Mouse (Mus musculus) CH12.LX (cell line): ENCODE data around the gene Tspan10. TPM values are rescaled to one million over a fixed set of nuclear protein-coding genes. Genes with fewer than 3 reads are reported as not detected.

Experiments used
- DNase-seq: peaks from one replicate; pipeline ENCODE4 v3.0.0-alpha.2; 2013; ENCODE audit errors: extremely low read depth
- H3K27ac ChIP-seq: 2 replicates; pipeline ENCODE4 v1.5.1; 2012; ENCODE audit warnings: low read depth, mild to moderate bottlenecking, control low read depth, moderate library complexity; ENCODE audit not compliant: insufficient read depth
- H3K27me3 ChIP-seq: replicated peaks from 2 replicates; pipeline ENCODE3; 2012; ENCODE audit warnings: inconsistent platforms
- H3K36me3 ChIP-seq, 2 experiments: replicated peaks in 1 of 2; 2 replicates each; pipeline versions ENCODE3 to v1.6.1; 2012; ENCODE audit warnings: inconsistent platforms in 1 of 2, low read length in 1 of 2, mild to moderate bottlenecking in 1 of 2, mixed read lengths in 1 of 2, moderate library complexity in 1 of 2; ENCODE audit not compliant: control insufficient read depth in 1 of 2, insufficient read depth in 1 of 2
- H3K4me1 ChIP-seq, 2 experiments: 2 replicates each; pipeline ENCODE4 v1.6.1; 2012; ENCODE audit warnings: inconsistent platforms in 1 of 2, moderate library complexity in 1 of 2; ENCODE audit not compliant: insufficient read depth in 2 of 2, control insufficient read depth in 1 of 2
- H3K4me2 ChIP-seq: 2 replicates; pipeline ENCODE4 v1.6.1; 2012; ENCODE audit warnings: low read depth, mild to moderate bottlenecking, control low read depth; ENCODE audit not compliant: poor library complexity, insufficient read depth, severe bottlenecking
- H3K4me3 ChIP-seq, 3 experiments: fragments of 150-350 bp in 1 of 3; sonication (generic) in 1 of 3; replicated peaks in 1 of 3; 2 replicates each; pipeline versions ENCODE3 to v1.5.1; 2011 to 2012; ENCODE audit warnings: low read depth in 2 of 3, low read length in 2 of 3, mild to moderate bottlenecking in 2 of 3, moderate library complexity in 2 of 3, control low read depth in 1 of 3, improper control_type of control experiment in 1 of 3, inconsistent platforms in 1 of 3, mixed read lengths in 1 of 3; ENCODE audit not compliant: poor library complexity in 1 of 3
- H3K79me2 ChIP-seq: replicated peaks from 2 replicates; pipeline ENCODE4 v1.6.1; 2012; ENCODE audit warnings: mild to moderate bottlenecking, moderate library complexity; ENCODE audit not compliant: control insufficient read depth, poor library complexity, insufficient read depth, severe bottlenecking; ENCODE audit errors: extremely low read depth
- H3K9ac ChIP-seq: 2 replicates; pipeline ENCODE4 v1.6.1; 2012; ENCODE audit warnings: low read depth, mild to moderate bottlenecking, control low read depth, moderate library complexity; ENCODE audit not compliant: insufficient read depth
- H3K9me3 ChIP-seq: replicated peaks from 2 replicates; pipeline ENCODE3; 2012; ENCODE audit warnings: low read length, inconsistent platforms, mixed read lengths
- BHLHE40 ChIP-seq: IDR thresholded peaks from 2 replicates; pipeline ENCODE4 v1.6.1; 2011; ENCODE audit warnings: mild to moderate bottlenecking, low read depth, low read length, improper control_type of control experiment
- CTCF ChIP-seq, 2 experiments: IDR thresholded peaks in 1 of 2; conservative IDR thresholded peaks in 1 of 2; 2 replicates each; pipeline ENCODE4 v1.5.1; 2011 to 2012; ENCODE audit warnings: low read depth in 2 of 2, low read length in 2 of 2, improper control_type of control experiment in 1 of 2, inconsistent platforms in 1 of 2, mild to moderate bottlenecking in 1 of 2, moderate library complexity in 1 of 2
- EP300 ChIP-seq: IDR thresholded peaks from 2 replicates; pipeline ENCODE4 v1.6.1; 2011; ENCODE audit warnings: low read length, improper control_type of control experiment
- ETS1 ChIP-seq: conservative IDR thresholded peaks from 2 replicates; pipeline ENCODE4 v1.6.1; 2012; ENCODE audit warnings: low read depth, mild to moderate bottlenecking, inconsistent platforms, low read length, improper control_type of control experiment, moderate library complexity
- IRF4 ChIP-seq: IDR thresholded peaks from 2 replicates; pipeline ENCODE4 v1.6.1; 2014; ENCODE audit warnings: low read depth, mild to moderate bottlenecking, inconsistent platforms, low read length, improper control_type of control experiment
- JUN ChIP-seq: IDR thresholded peaks from 2 replicates; pipeline ENCODE4 v1.6.1; 2011; ENCODE audit warnings: low read depth, mild to moderate bottlenecking, low read length, improper control_type of control experiment, moderate library complexity; ENCODE audit not compliant: insufficient read depth
- MAZ ChIP-seq: IDR thresholded peaks from 2 replicates; pipeline ENCODE4 v1.6.1; 2012; ENCODE audit warnings: low read depth, mild to moderate bottlenecking, inconsistent platforms, low read length, improper control_type of control experiment, moderate library complexity
- MXI1 ChIP-seq: IDR thresholded peaks from 2 replicates; pipeline ENCODE4 v1.6.1; 2011; ENCODE audit warnings: mild to moderate bottlenecking, low read depth, low read length, improper control_type of control experiment
- MYC ChIP-seq: IDR thresholded peaks from 2 replicates; pipeline ENCODE4 v1.6.1; 2011; ENCODE audit warnings: low read depth, mild to moderate bottlenecking, improper control_type of control experiment, low read length
- PAX5 ChIP-seq: IDR thresholded peaks from 2 replicates; pipeline ENCODE4 v1.6.1; 2012; ENCODE audit warnings: low read length, inconsistent platforms, mixed read lengths
- POLR2A ChIP-seq: IDR thresholded peaks from 2 replicates; pipeline ENCODE4 v1.6.1; 2011; ENCODE audit warnings: low read depth, mild to moderate bottlenecking, improper control_type of control experiment, low read length
- RAD21 ChIP-seq: IDR thresholded peaks from 2 replicates; pipeline ENCODE4 v1.6.1; 2011; ENCODE audit warnings: low read depth, mild to moderate bottlenecking, low read length, improper control_type of control experiment, moderate library complexity
- SIN3A ChIP-seq: IDR thresholded peaks from 2 replicates; pipeline ENCODE4 v1.6.1; 2012; ENCODE audit warnings: low read length, improper control_type of control experiment, inconsistent platforms
- SMC3 ChIP-seq: IDR thresholded peaks from 2 replicates; pipeline ENCODE4 v1.6.1; 2011; ENCODE audit warnings: low read depth, low read length, improper control_type of control experiment
- UBTF ChIP-seq: IDR thresholded peaks from 2 replicates; pipeline ENCODE4 v1.6.1; 2012; ENCODE audit warnings: low read depth, mild to moderate bottlenecking, inconsistent platforms, low read length, improper control_type of control experiment, moderate library complexity
- USF1 ChIP-seq: IDR thresholded peaks from 2 replicates; pipeline ENCODE4 v1.6.1; 2014; ENCODE audit warnings: low read depth, mild to moderate bottlenecking, inconsistent platforms, low read length, improper control_type of control experiment
- ZNF384 ChIP-seq: IDR thresholded peaks from 2 replicates; pipeline ENCODE4 v1.6.1; 2012; ENCODE audit warnings: low read depth, low read length, improper control_type of control experiment, inconsistent platforms
- dilution Hi-C: fragments of 300-500 bp; cut with MboI; formaldehyde crosslinking; loops from 2 replicates; pipeline ENCODE4 v1.14.3; 2020; ENCODE audit warnings: low sequenced_read_pairs; ENCODE audit not compliant: extremely low pct_unique_long_range_greater_than_20kb, extremely low pct_ligation_motif_present
- in situ Hi-C: fragments of 300-500 bp; cut with MboI; formaldehyde crosslinking; loops from 3 replicates; pipeline ENCODE4 v1.14.3; 2019; ENCODE audit warnings: low sequenced_read_pairs, low pct_ligation_motif_present, low pct_unique_long_range_greater_than_20kb, mixed read lengths
- polyA plus RNA-seq: library from polyadenylated mRNA; unstranded; fragments of >175 nt; gene quantifications from 2 replicates; pipeline ENCODE4 v1.2.1, GENCODE M21; 2012; ENCODE audit warnings: low read depth; ENCODE audit not compliant: insufficient read length
- total RNA-seq, 2 experiments: library from RNA; depleted of rRNA; stranded (reverse); fragments of 300-350 nt in 1 of 2; fragments of >200 nt in 1 of 2; gene quantifications; 2 replicates each; pipeline ENCODE4 v1.2.3; 2012 to 2014

Tspan10 gene
- total and polyA plus RNA-seq, 3 experiments, result 0.08 to 0.31 (median 0.30) TPM

DNA sequence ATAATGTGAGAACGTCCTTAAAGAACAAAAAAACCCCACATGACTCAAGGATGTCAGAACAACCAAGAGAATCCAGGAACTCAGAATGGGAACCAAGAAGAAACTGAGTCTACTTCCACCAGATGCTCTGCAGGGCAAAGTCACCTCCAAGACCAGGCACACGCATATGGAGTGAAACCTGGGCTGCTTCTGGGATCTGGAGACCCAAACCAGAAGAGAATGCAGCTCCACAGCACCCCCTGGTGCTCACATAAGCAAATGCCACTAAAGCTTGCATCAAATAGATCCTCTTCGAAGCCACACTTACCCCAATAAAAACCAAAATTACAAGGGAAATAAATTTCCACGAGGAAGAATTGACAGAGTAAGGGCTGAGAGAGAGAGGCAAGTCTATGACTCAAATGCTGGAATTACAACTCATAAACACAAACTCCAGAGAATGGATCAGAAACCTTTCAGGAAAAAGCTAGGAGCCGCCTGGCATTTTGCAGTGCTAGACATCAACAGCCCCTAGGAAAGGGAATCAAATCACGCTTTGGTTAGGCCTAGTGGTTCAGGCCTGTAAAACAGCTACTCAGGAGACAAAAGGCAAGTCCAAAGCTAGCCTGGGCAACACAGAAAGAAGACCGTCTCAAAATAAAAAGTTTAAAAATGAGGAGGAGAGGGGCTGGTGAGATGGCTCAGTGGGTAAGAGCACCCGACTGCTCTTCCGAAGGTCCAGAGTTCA, 18.7 kb upstream of the Tspan10 start:
- peak; percentile 71 for DNase-seq
- dilution Hi-C loops, result no loop called here
- Histone ChIP-seq H3K79me2 (peaks cover 17% of the 10 kb centered on the region), H3K4me1 (peaks cover 4 to 14% of the 10 kb centered on the region in 2 experiments; a peak in 3 of 4 replicates), H3K36me3 (peaks cover 81 to 93% of the 10 kb centered on the region in 2 experiments), H3K4me3 (no peak overlapping the region), H3K27ac (no peak overlapping the region), H3K9me3 (no peaks in the 10 kb centered on the region), H3K4me2 (no peak overlapping the region), H3K27me3 (no peaks in the 10 kb centered on the region), H3K9ac (no peak overlapping the region)
- peak; percentile 57 for TF ChIP-seq RAD21
- 0 out of 2 replicates have a peak, but pooled peaks have one; percentile 8 for TF ChIP-seq IRF4
- TF ChIP-seq CTCF (conservative IDR thresholded peaks at IDR 0.05 in 1 of 2, IDR thresholded peaks at IDR 0.05 in 1 of 2; ENCODE audit: low read depth in 2 of 2, low read length in 2 of 2), result peak; percentile 85
- no peak for TF ChIP-seq JUN
- in situ Hi-C loops, result no loop called here

- H3K27ac ChIP-seq, result peak overlapping the region; percentile 68
- no peaks in the 10 kb centered on the region for H3K27me3 ChIP-seq
- no peak overlapping the region for H3K9ac ChIP-seq
- no peaks in the 10 kb centered on the region for H3K9me3 ChIP-seq
- peak; percentile 22 for DNase-seq
- peak overlapping the region; percentile 21; the same call in 1 of the 2 replicates for H3K4me2 ChIP-seq
- TF ChIP-seq POLR2A, result no peak
- TF ChIP-seq MAZ, result no peak
- no peak for TF ChIP-seq JUN
- TF ChIP-seq PAX5, result no peak
- peak; percentile 20; the same call in 1 of the 2 replicates for TF ChIP-seq MYC
- no peak for TF ChIP-seq SIN3A
- peak; percentile 90 for TF ChIP-seq BHLHE40
- 0 out of 2 replicates have a peak, but pooled peaks have one; percentile 12 for TF ChIP-seq EP300
- TF ChIP-seq MXI1, result peak; percentile 55
- TF ChIP-seq IRF4, result peak; percentile 83
- TF ChIP-seq UBTF, result no peak
- TF ChIP-seq SMC3, result no peak
- TF ChIP-seq ETS1, result peak; percentile 41
- TF ChIP-seq USF1, result no peak
- peak; percentile 61; the same call in 1 of the 2 replicates for TF ChIP-seq ZNF384
- TF ChIP-seq, all 38 proteins: peak for 7
- peaks cover 25% of the 10 kb centered on the region for H3K79me2 ChIP-seq
- dilution Hi-C loops, result no loop called here
- H3K36me3 ChIP-seq, result peaks cover 79 to 94% of the 10 kb centered on the region in 2 experiments
- in situ Hi-C loops, result no loop called here
- no peak overlapping the region for H3K4me3 ChIP-seq
- H3K4me1 ChIP-seq, result peaks cover 4 to 14% of the 10 kb centered on the region in 2 experiments; a peak in 3 of 4 replicates
These were observed 15.7 kb upstream of the Tspan10 start for GRCm38 (mm10) chr11:120426727-120427126.
